Mouse (Mus musculus) embryo, embryonic 11 days (tissue): ENCODE data around the gene Gm17693.
"Not testable (repeated sequence)": the region's sequence is repeated elsewhere in the genome, so short reads cannot be mapped to it uniquely, and the experiment has no call there.

Experiments
- DNase-seq: peaks from one replicate; pipeline ENCODE4 v3.0.0-alpha.2; 2015

Gene Gm17693

GRCm38 (mm10) chrX:125705144-125705543 lies at the start of gene Gm17693:
Gm17693 (plus strand) TSS chrX:125705444.
- not testable (repeated sequence) for DNase-seq
